Mouse (Mus musculus) liver, adult 2 months (tissue): ENCODE data around the gene Apol7b. TPM values are rescaled to one million over a fixed set of nuclear protein-coding genes. Genes with fewer than 3 reads are reported as not detected.
"Not testable (repeated sequence)": the region's sequence is repeated elsewhere in the genome, so short reads cannot be mapped to it uniquely, and the experiment has no call there.

Experiments used
- DNase-seq: peaks from one replicate; pipeline ENCODE4 v3.0.0-alpha.2; 2011; ENCODE audit warnings: low read depth, low spot score; ENCODE audit errors: extremely low read depth
- H3K27ac ChIP-seq: fragments of 200-500 bp; replicated peaks from 2 replicates; pipeline ENCODE4 v1.5.1; 2012; ENCODE audit warnings: low read depth, mild to moderate bottlenecking, control low read depth, inconsistent platforms, low read length; ENCODE audit not compliant: insufficient read depth
- H3K27me3 ChIP-seq: fragments of 200-500 bp; 2 replicates; pipeline ENCODE4 v1.6.1; 2012; ENCODE audit warnings: mild to moderate bottlenecking, moderate library complexity, low read length, inconsistent platforms; ENCODE audit not compliant: control insufficient read depth, insufficient read depth
- H3K36me3 ChIP-seq: fragments of 200-500 bp; 2 replicates; pipeline ENCODE4 v1.6.1; 2012; ENCODE audit warnings: low read length, inconsistent platforms; ENCODE audit not compliant: control insufficient read depth, insufficient read depth
- H3K4me1 ChIP-seq: fragments of 200-500 bp; 2 replicates; pipeline ENCODE4 v1.6.1; 2011; ENCODE audit warnings: low read length; ENCODE audit not compliant: control insufficient read depth, insufficient read depth
- H3K4me3 ChIP-seq: fragments of 200-500 bp; 2 replicates; pipeline ENCODE4 v1.5.1; 2011; ENCODE audit warnings: low read depth, mild to moderate bottlenecking, control low read depth, low read length, moderate library complexity; ENCODE audit not compliant: insufficient read depth
- H3K79me2 ChIP-seq: fragments of 200-500 bp; 2 replicates; pipeline ENCODE4 v1.6.1; 2012; ENCODE audit warnings: inconsistent platforms, mild to moderate bottlenecking, low read length, moderate library complexity; ENCODE audit not compliant: control insufficient read depth, insufficient read depth
- H3K9ac ChIP-seq: fragments of 200-500 bp; 2 replicates; pipeline ENCODE4 v1.6.1; 2012; ENCODE audit warnings: low read depth, mild to moderate bottlenecking, control low read depth, inconsistent platforms, low read length
- CTCF ChIP-seq: fragments of 200-500 bp; IDR thresholded peaks from 2 replicates; pipeline ENCODE4 v1.5.1; 2011; ENCODE audit warnings: low read depth, low read length, control low read depth
- WGBS: fragments of 180-500 bp; shearing (Covaris S2); methylation state at CpG from one replicate; pipeline ENCODE4 v1.1.7; 2018; 5-methylcytosine and 5-hydroxymethylcytosine counted together
- polyA plus RNA-seq: library from polyadenylated mRNA; depleted of rRNA; stranded (reverse); fragments of >200 nt; gene quantifications from 2 replicates; pipeline ENCODE4 v1.2.3, GENCODE M21; 2012
- total RNA-seq: library from RNA; depleted of rRNA; stranded (reverse); fragments of >200 nt; gene quantifications from 2 replicates; pipeline ENCODE4 v1.2.3, GENCODE M21; 2014

The Apol7b gene
- total and polyA plus RNA-seq, 2 experiments: not detected

- not testable (repeated sequence) for H3K79me2 ChIP-seq, H3K4me3 ChIP-seq, H3K36me3 ChIP-seq, H3K9ac ChIP-seq, H3K27me3 ChIP-seq, H3K27ac ChIP-seq, H3K4me1 ChIP-seq
- DNase-seq: peak; percentile 15
- WGBS: 13% methylated on average over 4 of the region's 4 CpGs
- TF ChIP-seq CTCF: peak; percentile 30; the same call in 1 of the 2 replicates
These were observed 34.6 kb downstream of the Apol7b start for GRCm38 (mm10) chr15:77412695-77413094.

DNA sequence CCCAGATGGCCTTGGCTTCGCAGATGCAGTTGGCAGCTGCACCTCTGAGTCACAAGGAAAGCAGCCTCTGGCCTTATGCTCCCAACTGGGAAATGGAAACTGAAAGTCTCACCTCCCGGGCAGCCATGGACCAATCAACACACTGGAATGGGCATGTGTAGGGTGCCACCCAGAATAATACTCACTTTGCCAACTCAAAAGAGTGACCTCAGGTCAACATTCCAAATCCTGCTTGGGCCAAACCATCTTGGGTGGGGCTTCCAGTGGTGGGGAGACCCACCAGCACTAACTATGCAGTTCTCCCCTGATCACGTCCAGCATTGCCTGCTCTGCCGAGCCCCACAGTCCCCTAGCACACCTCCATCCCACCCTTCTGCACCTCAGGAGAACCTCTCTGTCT is 36.3 kb downstream of the Apol7b start, which contains the start of gene Apol9a:
Gene Apol9a (minus strand): TSS at position 101 of the 400 bp plus-strand sequence.
- Histone ChIP-seq H3K4me3 (peak within 1 kb of the TSS; percentile 32), H3K27ac (peak within 1 kb of the TSS; percentile 97), H3K9ac (peak within 1 kb of the TSS; percentile 77)
- not testable (repeated sequence) for DNase-seq, H3K27me3 ChIP-seq, H3K36me3 ChIP-seq, H3K4me1 ChIP-seq, H3K79me2 ChIP-seq
- 48% methylated on average over 2 of the region's 4 CpGs for WGBS

DNA sequence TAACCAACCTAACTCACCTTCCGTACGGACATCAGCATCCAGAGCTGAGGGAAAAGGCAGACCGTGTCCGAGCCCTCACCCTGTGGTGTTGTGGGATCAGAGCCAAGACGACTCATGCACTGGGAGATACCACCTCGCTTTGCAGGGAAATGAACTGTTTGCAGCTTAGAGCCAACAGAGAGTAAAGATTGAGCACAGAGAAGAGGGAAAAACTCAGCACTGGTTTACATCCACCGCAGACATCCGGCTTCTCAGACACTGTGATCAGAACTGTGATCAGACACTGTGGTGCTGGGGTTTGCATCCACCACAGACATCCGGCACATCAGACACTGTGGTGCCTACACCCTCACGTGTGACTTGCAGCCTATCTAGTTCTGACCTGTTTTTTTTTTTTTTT is 40.9 kb downstream of the Apol7b start:
- not testable (repeated sequence) for H3K9ac ChIP-seq, H3K4me1 ChIP-seq, H3K27ac ChIP-seq, H3K27me3 ChIP-seq, DNase-seq, H3K36me3 ChIP-seq, H3K4me3 ChIP-seq, H3K79me2 ChIP-seq
- WGBS: 82% methylated on average over 10 of the region's 10 CpGs

DNA sequence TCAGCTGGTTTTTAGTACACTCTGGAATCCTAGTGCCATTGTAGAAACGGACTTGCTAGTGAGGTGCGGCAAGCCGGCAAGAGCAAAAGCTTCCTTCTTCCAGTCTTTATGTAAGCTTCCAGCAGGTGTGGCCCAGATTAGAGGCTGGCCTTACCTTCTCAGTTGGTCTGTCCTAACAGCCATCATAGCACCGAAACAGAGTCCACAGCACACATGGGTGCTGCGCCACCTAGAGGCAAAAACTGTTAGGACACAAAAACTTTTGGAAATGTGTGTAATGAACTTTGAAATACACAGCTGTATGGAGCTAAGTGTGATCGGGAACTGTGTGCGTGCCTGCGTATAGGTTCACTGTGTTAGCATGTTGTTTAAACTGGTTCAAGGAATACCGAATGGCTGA is 48.3 kb downstream of the Apol7b start, which contains the start of gene Apol7a:
Gene Apol7a (minus strand): TSS at position 84 of the 400 bp plus-strand sequence.
- peak; percentile 89 for DNase-seq
- H3K9ac ChIP-seq: peak within 1 kb of the TSS; percentile 85
- not testable (repeated sequence) for H3K4me1 ChIP-seq, H3K27me3 ChIP-seq, H3K36me3 ChIP-seq, H3K79me2 ChIP-seq
- peak within 1 kb of the TSS; percentile 60 for H3K4me3 ChIP-seq
- peak; percentile 72 for TF ChIP-seq CTCF
- WGBS: 19% methylated on average over 9 of the region's 9 CpGs
- peak within 1 kb of the TSS; percentile 89 for H3K27ac ChIP-seq

DNA sequence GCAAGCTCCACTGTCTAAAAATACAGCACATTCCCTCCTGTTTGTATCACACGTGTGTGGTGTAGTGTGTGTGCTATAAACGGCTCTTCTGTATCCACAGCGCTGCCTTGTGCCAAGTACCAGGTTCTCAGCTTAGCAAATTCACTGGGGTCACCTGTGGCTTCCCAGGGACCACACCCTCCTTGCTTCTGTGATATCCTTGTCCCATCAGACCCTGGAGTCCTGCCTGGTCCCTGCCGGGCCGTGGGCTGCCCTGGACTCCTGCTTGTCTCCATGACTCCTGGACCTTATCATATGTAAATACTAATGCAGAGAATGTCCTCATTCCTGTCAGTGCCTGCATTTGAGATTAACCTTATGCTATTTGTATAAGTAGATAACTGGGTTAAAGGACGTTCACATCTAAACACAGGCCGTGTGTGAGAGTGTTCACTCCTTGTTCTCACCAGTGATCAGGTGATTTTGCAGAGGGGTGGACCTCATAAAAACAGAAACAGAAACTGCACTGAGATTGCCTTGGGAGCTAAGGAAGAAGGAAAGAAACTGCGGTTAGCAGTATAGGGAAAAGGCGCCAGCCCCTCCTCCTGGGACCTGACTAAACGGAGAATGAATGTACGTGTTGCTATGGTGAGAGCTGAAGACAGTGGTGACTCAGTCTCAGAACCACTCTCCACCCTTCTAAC is 49.7 kb downstream of the Apol7b start:
- WGBS: 14% methylated on average over 11 of the region's 11 CpGs
- Histone ChIP-seq H3K9ac (peak overlapping the region; percentile 63), H3K4me3 (peak overlapping the region; percentile 60), H3K4me1 (peaks cover 14% of the 10 kb centered on the region), H3K27ac (peak overlapping the region; percentile 59)
- not testable (repeated sequence) for H3K27me3 ChIP-seq, H3K79me2 ChIP-seq, H3K36me3 ChIP-seq
- DNase-seq: peak; percentile 74

- H3K27me3 ChIP-seq, H3K9ac ChIP-seq, H3K79me2 ChIP-seq, H3K4me3 ChIP-seq: not testable (repeated sequence)
- H3K4me1 ChIP-seq: peaks cover 14% of the 10 kb centered on the region
- DNase-seq: peak; percentile 90
- H3K36me3 ChIP-seq: peaks cover 24% of the 10 kb centered on the region
- WGBS: 20% methylated on average over 3 of the region's 3 CpGs
- peak overlapping the region; percentile 46 for H3K27ac ChIP-seq
These were observed 53.5 kb downstream of the Apol7b start for GRCm38 (mm10) chr15:77393832-77394231.
